Mouse (Mus musculus) cerebellum, adult 8-10 months (tissue): ENCODE results near the gene Crk.
A peak's percentile ranks its signal among the peaks of the same experiment; 100 is the strongest.
"Not testable (repeated sequence)": the region's sequence is repeated elsewhere in the genome, so short reads cannot be mapped to it uniquely, and the experiment has no call there.

Source experiments
- DNase-seq: peaks from one replicate; pipeline ENCODE4 v3.0.0; 2022

Crk gene

DNA sequence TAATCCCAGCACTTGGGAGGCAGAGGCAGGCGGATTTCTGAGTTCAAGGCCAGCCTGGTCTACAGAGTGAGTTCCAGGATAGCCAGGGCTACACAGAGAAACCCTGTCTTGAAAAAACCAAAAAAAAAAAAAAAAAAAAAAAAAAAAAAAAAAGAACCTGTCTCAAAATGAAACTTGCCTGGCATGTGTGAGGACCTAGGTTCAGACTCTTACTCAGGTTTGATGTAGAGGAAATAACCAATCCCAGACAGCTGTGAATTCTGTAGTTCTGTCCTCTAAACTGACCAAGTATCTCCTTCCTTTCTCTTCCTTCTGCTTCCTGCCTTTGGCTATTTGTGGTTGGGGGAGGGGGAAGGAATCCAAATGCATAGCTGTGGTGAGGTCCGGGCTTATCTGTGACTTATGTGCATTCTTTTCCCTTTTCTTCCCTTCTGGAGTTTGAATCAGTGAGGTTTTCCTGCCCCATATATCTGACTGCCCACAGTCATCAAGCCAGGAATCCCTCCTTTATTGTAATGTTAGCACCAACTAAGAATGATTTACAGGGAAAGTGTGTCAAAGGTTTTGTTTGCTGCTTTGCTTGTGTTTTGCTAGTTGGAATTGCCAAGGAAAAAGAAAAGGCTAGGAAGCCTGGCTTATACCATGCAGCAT lies 8.4 kb downstream of the Crk start:
- no peak for DNase-seq

DNA sequence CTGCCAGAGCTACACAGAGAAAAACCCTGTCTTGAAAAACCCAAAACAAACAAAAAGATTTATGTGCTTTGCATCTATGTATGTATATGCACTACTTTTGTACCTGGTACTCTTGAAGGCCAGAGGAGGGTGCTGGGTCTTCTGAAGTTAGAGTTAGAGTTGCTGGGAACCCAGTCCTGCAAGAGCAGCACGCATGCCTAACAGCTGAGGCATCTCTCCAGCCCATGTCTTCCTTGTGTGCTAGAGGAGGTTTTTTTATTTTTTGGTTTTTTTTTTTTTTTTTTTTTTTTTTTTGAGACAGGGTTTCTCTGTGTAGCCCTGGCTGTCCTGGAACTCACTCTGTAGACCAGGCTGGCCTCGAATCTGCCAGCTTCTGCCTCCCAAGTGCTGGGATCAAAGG lies 9.1 kb downstream of the Crk start:
- no peak for DNase-seq

DNA sequence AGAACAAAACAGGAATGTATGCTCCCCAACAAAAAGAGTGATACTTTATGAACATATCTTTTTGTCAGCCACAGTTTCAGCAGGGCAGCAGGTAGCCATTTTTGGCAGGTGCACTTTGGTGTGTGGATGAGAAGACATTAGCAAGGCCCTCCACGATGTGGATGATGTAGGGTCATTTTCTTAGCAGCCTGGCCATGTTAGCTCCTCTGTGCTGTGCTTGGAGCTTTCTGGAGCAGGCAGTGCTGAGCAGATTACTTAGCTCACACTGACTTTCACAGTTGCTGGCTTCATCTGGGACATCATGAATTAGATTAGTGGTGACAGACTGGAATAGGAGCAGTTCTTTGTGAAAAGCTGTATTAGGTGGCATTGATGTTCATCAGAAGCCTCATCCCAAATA lies 10.9 kb downstream of the Crk start:
- no peak for DNase-seq

DNA sequence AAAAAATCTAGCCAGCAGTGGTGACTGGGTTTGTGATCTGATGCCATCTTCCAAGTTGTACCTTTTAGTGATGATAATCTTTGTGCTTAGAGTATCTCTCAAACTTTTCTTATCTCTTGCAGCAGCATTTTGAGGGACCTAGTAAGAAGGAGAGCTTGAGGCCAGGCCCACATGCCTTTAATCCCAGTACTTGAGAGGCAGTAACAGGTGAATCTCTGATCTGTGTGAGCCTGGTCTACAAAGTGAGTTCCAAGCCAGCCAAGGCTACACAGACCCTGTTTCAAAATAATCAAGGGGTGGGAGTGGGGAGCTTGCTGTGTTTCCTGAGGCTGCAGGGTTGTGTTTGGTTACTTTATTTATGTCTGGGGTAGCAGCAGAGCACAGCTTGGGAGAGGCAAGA lies 12.0 kb downstream of the Crk start:
- no peak for DNase-seq

DNA sequence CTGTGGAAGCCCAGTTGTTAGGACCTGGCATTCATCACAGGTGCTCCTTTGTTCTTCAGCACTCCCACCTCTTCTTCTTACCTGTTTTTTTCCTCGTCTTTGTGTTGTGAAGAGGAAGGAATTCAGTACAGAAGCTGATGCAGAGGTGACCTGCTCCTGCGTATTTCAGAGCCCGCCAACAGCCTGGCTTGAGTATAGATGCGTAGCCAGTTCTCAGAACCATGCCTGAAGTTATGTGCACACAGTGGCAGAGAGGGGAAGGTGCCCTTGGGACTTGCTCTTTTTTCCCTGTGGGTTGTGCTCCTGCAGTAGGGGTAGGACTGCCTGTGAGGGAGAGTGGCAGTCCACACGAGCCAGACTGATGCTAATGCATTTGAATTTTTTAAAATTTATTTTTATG lies 14.5 kb downstream of the Crk start:
- DNase-seq, result no peak

DNA sequence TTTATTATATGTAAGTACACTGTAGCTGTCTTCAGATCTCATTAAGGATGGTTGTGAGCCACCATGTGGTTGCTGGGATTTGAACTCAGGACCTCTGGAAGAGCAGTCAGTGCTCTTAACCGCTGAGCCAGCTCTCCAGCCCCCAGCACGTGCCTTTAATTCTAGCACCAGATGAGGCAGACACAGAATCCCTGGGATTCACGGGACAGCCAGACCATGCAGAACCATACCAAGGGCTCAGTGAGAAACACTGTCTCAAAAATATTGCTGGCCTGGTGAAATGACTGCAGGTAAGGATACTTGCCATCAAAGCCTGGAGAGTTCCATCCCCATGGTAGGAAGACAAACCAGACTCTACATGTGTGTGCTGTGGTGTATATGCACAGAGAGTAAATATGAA lies 18.4 kb downstream of the Crk start:
- not testable (repeated sequence) for DNase-seq

DNA sequence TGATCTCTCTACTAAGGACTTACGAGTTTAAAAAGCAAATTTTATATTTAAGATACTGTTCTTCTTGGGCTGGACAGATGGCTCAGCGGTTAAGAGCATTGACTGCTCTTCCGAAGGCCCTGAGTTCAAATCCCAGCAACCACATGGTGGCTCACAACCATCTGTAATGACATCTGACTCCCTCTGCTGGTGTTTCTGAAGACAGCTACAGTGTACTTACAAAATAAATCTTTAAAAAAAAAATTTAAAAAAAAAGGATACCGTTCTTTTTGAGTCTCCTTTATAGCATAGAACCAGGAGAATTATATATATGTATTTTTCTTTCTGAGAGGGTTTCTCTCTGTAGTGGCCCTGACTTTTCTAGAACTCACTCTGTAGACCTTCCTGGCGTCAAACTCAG lies 21.5 kb downstream of the Crk start:
- no peak for DNase-seq

DNA sequence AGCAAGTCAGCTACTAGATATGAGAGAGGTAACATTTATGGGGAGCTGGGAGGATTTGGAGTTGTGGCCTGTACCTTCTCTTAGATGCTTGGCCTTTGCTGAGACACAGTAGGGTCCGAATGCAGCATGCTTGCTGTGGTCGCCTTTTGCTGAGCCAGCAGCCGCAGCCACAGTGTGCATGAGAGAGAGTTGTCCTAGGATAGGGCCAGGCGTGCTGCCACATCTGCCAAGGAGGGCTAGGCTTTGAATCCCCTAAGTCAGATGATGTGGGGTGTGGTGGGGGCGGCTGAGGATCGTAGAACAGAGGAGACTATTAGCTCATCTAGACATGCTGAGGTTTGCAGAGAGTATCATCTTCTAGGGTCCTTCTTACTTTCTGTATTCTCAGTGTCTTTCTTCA lies 23.7 kb downstream of the Crk start:
- no peak for DNase-seq

DNA sequence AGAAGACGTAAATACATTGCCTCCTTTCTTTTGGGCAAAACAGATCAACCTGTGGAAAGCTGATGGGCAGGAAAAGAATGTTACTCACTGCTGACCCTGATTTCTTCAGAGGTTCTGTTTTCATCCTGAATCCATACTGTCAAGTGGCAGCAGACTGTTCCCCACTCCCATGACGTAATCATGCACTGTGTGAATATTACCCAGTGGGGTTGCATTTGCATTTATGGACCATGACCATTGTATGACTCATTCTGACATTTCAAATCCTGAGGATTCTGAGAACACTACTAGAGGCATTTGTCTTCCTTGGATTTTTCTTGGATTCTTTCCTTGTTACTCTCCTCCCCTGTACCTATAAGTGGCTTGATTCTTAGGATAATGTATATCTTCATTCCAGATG lies 24.7 kb downstream of the Crk start:
- no peak for DNase-seq

DNA sequence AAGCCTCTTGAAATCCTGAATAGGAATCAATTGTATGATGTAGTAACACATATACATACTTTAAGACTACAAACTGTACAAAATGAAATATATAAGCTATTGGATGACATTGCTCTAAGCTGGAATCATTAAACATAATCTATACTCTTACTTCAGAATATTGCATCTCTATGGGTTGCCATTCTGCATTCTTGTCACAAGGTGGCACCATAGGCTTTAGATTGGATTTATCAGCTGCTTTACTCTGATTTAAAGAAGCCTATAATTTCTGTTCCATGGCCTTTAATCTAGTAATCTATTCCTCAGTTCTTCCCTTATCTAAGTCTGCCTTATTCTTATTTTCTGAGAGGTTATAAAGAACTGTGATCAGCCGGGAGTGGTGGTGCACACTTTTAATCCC lies 34.9 kb downstream of the Crk start:
- DNase-seq, result no peak

DNA sequence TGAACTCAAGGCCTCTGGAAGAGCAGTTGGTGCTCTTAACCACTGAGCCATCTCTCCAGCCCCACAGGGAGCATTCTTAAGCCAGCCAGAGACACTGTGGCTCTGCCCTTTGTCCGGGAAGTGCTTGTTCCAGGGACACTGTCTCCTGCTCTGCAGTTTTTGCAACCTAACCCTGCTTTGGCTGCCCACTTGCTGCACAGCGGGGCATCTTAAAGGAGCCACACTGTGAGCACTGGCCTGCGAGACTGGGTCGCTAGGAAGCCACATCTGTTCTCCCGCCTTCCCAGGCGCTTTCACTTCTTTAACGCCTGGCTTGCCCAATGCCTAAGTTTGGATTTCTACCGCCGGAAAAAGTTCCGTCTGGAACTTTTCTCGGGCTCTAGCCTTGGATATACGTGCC lies 36.5 kb downstream of the Crk start:
- no peak for DNase-seq

DNA sequence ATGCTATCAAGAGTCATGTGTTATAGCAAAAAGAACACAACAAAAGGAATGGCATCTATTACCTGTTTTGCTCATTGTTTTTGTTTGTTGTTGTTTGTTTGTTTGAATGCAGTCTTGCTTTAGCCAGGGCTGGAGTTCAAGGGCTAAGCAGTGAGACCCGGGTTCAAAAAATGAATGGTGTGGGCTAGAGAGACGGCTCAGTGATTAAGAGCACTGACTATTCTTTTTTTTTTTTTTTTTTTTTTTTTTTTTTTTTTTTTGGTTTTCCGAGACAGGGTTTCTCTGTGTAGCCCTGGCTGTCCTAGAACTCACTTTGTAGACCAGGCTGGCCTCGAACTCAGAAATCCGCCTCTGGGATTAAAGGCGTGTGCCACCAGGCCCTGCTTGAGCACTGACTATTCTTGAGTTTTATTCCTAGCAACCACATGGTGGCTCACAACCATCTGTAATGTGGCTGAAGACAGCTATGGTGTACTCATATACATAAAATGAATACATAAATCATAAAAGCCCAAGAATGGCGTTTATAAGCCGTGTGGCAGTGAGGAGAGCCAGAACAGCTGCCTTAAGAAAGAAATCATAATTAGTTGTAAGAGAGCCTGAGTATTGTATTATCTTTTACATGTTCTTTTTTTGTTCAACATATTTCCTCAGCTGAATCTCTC lies 37.7 kb downstream of the Crk start:
- no peak for DNase-seq

DNA sequence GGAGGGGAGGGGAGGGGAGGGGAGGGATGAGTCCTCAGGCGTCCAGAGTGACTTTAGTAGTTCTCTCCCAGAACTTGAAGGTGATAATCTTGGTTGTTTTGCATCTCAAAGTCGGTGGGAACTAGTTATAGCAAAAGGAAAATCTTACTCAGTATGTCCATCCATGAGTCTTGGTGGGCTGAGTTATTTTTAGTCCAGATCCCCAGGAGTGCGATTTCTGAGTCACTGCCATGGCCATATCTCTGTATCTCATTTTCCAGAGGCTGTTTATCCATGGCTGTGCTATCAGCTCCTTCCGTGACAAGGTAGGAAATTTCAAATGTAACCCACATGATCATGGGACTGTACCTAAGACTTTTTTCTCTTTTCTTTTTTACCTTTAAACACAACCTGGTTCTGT lies 43.3 kb downstream of the Crk start:
- no peak for DNase-seq

DNA sequence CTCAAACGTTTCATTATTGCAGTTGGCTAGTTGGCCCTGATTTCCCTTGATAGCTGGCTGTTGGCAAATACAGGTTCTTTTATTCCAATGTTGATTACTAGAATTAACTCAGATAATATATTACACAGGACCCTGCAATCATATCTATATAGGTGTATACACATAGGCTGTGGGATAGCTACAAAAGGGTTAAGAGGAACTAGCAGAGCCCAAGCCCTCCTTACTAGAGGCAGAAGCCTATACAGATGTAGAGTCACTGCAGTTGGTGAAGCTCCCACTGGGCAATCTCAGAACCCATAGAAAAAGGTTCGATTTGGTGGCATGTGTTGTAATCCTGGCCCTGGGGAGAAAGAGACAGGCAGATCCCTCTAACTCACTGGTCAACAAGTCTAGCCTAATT lies 48.1 kb downstream of the Crk start:
- DNase-seq, result no peak

DNA sequence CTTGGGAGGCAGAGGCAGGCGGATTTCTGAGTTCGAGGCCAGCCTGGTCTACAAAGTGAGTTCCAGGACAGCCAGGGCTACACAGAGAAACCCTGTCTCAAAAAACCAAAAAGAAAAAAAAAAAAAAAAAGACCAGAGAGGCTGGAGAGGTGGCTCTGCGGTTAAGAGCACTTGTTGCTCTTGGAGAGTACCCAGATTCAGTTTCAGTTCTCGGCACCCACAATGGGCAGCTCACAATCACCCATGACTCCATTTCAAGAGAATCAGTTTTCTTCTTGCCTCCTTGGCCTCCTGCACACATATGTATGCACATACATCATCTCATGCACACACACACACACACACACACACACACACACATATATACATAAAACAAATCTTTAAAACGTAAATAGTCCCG lies 48.6 kb downstream of the Crk start:
- DNase-seq, result not testable (repeated sequence)

DNA sequence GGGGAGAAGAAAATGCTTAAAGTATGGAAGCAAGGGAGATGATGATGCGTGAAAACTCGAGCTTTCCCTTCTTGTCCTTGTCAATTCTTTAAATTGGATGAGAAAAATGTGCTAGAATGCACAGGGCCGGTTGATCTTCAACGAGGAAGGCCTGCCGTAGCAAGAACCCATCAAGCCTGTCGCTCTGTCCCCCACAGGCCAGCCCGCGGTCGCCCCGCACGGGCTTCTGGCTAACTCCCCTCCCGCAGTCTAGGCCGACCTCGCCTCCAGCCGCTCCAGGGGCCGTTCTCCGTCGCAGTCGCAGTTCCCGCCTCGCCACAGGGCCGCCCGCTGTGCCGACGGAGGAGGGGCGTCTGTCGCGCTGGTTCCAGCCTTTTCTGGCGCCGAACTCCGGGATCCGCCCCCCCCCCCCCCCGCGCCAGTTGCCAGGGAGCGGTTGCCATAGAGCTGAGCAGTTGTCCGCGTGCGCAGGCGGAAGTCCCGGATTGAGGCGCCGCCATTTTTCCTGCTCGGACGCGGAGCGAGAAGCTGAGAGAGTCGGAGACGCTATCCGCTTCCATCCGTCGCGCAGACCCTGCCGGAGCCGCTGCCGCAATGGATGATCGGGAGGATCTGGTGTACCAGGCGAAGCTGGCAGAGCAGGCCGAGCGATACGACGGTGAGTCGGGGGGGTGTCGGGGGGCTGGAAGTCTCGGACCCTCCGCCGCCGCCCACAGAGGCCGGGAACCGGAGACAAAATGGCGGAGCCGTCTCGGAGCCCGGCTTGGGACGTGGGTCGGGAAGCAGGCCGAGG lies 53.6 kb downstream of the Crk start, which contains the start of gene Ywhae:
Gene Ywhae (plus strand): TSS at position 436 of the 793 bp plus-strand sequence.
- DNase-seq, result peak; percentile 88

DNA sequence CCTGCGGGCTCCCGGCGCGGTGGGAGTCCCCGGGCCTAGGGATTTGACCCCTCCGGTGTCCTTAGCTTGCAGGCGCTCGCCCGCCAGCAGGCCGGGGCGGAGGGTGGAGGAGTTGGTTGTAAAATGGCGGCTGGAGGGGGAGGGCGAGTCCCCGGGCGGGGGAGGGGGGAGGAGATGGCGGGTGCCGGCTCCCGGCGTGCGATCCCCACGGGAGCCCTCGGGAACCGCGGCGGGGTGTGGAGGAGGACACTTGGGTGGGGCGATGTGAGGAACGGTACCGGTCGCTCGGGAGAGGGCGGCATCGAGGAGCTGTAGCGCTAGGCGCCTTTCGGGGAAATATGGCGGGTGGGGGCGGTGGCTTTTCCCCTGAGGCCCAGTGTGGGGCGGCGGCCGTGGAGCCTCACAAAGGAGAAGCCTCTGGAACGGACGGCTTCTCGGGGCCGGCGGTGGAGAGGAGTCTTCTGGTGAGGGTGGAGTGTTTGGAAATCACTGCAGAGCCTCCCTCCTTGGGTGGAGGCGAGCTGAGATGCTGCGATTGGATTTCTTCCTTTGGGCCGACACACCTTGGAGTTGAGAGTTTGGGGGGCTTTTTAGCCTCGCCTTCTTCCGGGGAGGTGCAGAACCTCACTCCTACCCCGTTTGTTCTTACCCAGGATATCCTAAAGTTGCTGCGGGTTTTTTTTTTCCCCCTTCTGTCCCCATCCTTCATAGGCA lies 54.3 kb downstream of the Crk start:
- DNase-seq, result no peak

DNA sequence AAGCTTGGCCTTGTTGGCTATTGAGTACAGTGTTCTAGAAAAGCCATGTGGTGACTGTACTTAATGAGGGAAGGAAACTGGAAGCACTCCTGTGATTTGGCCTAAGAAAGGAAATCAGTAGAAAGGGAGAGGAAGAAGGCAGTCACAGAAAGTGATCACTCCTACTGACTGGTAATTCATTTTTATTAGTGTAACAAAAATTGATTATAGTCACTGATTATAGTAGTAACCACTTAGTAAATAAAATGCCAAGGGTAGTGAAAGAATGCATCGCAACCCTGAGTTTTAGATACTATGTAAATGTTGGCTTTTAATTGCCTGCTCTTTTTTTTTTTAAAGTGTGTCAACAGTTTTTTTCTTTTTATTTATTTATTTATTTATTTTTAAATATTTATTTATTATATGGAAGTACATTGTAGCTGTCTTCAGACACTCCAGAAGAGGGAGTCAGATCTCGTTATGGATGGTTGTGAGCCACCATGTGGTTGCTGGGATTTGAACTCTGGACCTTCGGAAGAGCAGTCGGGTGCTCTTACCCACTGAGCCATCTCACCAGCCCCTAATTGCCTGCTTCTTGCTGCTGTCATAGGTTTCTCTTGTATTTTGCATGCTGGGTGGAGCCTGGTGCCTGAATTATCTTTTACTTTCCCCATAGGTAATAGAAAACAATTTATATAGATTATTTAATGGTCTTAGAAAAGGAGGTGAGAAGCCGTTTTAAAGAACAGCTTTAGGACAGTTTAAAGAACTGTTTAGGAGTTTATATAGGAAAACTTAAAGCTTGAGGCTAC lies 56.6 kb downstream of the Crk start:
- no peak for DNase-seq

DNA sequence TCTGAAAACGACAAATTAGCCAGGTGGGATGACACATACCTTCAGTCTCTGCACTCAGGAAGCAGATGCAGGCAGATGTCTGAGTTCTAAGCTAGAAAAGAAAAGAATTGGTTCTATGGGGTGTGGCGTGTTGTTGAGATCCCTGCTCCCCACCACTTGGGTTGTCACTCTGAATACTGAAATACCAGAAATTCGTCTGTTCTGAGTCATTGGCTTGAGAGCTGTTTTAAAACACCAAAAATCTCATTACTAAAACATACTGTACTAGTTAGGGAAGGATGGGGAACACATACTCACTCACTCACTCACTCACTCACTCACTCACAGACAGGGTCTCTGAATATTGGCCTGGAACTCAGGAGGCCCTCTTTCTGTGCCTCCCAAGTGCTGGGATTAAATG lies 57.9 kb downstream of the Crk start:
- DNase-seq, result no peak

DNA sequence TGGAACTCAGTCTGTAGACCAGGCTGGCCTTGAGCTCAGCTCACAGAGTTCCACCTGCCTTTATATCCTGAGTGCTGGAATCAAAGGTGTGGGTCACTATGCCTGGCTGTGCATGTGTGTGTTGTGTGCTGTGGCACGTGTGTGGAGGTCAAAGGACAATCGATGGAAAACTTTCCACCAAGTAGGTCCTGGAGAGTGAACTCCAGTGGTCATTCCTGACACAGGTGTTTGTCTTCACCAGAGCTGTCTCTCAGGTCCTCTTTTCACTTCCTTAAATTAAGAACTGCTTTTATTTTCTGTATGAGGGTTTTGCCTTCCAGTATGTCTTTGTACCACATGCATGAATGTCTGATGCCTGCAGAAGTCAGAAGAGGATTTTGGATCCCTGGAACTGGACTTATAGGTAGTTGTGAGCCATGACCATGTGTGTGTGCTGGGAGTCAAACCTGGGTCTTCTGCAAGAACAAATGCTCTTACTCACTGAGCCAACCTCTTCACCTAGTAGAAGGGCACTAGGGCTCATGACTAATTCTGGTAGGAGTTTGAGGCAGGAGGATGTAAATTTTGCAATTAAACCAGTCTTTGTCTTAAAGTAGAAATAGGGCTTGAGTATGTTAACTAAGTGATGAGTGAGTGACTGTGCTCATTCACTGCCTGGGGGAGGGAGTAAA lies 58.9 kb downstream of the Crk start:
- DNase-seq, result no peak

DNA sequence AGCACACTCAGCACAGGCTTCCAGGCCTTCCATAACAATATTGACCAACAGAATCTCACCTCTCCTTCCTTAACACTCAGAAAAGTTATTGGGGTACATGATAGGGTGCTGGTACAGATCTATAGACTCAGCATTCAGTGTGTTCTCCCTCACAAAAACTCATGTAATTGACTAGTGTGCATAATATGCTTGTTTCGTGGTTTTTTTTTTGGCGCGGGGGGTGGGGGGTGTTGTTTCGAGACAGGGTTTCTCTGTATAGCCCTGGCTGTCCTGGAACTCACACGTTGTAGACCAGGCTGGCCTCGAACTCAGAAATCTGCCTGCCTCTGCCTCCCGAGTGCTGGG lies 59.4 kb downstream of the Crk start:
- no peak for DNase-seq

DNA sequence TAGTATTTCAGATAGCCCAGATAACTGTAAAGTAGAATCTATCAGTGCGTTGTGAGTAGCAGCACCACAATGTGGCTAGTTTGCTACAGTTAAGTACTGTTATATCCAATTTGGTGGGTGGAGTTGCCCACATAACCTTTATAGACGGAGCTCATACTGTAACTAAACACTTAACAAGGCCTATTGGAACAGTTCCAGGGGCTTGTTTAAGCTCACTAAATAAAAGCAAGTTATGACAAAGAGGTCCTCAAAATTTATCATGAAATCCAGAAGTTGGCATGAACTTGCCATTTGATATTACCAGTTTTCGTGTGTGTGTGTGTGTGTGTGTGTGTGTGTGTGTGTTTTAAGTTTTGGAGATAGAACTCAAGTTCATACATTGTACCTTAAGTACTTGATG lies 61.1 kb downstream of the Crk start:
- no peak for DNase-seq
